Mouse (Mus musculus) gastrocnemius, adult 8-10 months (tissue): ENCODE results near the gene Slfn1. TPM values are rescaled to one million over a fixed set of nuclear protein-coding genes. Genes with fewer than 3 reads are reported as not detected.

Source experiments
- total RNA-seq, 4 experiments: library from RNA; stranded (reverse); gene quantifications; 2 replicates each; pipeline ENCODE4 v1.2.4; 2022

Slfn1 gene
- total RNA-seq, 4 experiments from 2014 or later: not detected

Other genes starting within 250 kb of the Slfn1 start
- 1 to 10 TPM; 7.5 to 9.7 (median 8.8) TPM for gene Rffl, start 245.6 kb upstream of the Slfn1 start, total RNA-seq
- gene Rad51d, start 226.2 kb upstream of the Slfn1 start, total RNA-seq: 1 to 10 TPM; 3.1 to 4.1 (median 3.6) TPM
- not detected for gene Fndc8, start 224.7 kb upstream of the Slfn1 start, total RNA-seq
- gene Nle1, start 208.4 kb upstream of the Slfn1 start, total RNA-seq: 10 to 100 TPM in 3 of 4 experiments, 1 to 10 TPM in 1; 9.0 to 12.9 (median 10.9) TPM
- 100 to 1,000 TPM; 184 to 219 (median 203) TPM for gene Unc45b, start 206.3 kb upstream of the Slfn1 start, total RNA-seq
- 10 to 100 TPM; 10.1 to 16.3 (median 12.4) TPM for gene Slfn5, start 165.5 kb upstream of the Slfn1 start, total RNA-seq
- under 1 TPM; 0.05 to 0.18 (median 0.09) TPM for gene Slfn9, start 125.0 kb upstream of the Slfn1 start, total RNA-seq
- under 1 TPM; 0.17 to 0.36 (median 0.33) TPM for gene Slfn8, start 96.0 kb upstream of the Slfn1 start, total RNA-seq
- under 1 TPM; 0.48 to 0.62 (median 0.56) TPM for gene Slfn2, start 51.7 kb upstream of the Slfn1 start, total RNA-seq
- under 1 TPM in 1 of 4 experiments, not detected in 3; 0.08 TPM for gene Slfn4, start 58.3 kb downstream of the Slfn1 start, total RNA-seq
- under 1 TPM in 3 of 4 experiments, not detected in 1; 0.24 to 0.43 (median 0.34) TPM for gene Slfn3, start 74.5 kb downstream of the Slfn1 start, total RNA-seq
- not detected for gene Slfn14, start 169.9 kb downstream of the Slfn1 start, total RNA-seq
- 10 to 100 TPM; 28.5 to 34.9 (median 32.6) TPM for gene Ap2b1, start 182.2 kb downstream of the Slfn1 start, total RNA-seq
- 10 to 100 TPM in 3 of 4 experiments, 1 to 10 TPM in 1; 9.2 to 17.1 (median 15.2) TPM for gene Pex12, start 185.7 kb downstream of the Slfn1 start, total RNA-seq